Mouse (Mus musculus) forebrain, postnatal 0 days (tissue): ENCODE data around the gene Tmem59. TPM values are rescaled to one million over a fixed set of nuclear protein-coding genes. Genes with fewer than 3 reads are reported as not detected.

Source experiments
- ATAC-seq: fragments of 200-750 bp; cut with Nextera tagmentation; 2 replicates; pipeline ENCODE4 v1.8.0; 2017; ENCODE audit warnings: mild to moderate bottlenecking, moderate library complexity
- DNase-seq: peaks from one replicate; pipeline ENCODE4 v3.0.0-alpha.2; 2015
- H3K27ac ChIP-seq: fragments of 300-500 bp; sonication (generic); 2 replicates; pipeline ENCODE4 v1.5.1; 2014; ENCODE audit warnings: low read depth, mild to moderate bottlenecking, antibody characterized with exemption, low read length, moderate library complexity, mixed read lengths
- H3K27me3 ChIP-seq: fragments of 300-500 bp; sonication (generic); 2 replicates; pipeline ENCODE4 v1.6.1; 2014; ENCODE audit warnings: mild to moderate bottlenecking, low read length, mixed read lengths; ENCODE audit not compliant: insufficient read depth
- H3K36me3 ChIP-seq: fragments of 300-500 bp; sonication (generic); 2 replicates; pipeline ENCODE4 v1.6.1; 2014; ENCODE audit warnings: mild to moderate bottlenecking, moderate library complexity; ENCODE audit not compliant: insufficient read depth
- H3K4me1 ChIP-seq: fragments of 300-500 bp; sonication (generic); 2 replicates; pipeline ENCODE4 v1.6.1; 2014; ENCODE audit warnings: antibody characterized with exemption; ENCODE audit not compliant: insufficient read depth
- H3K4me2 ChIP-seq: fragments of 300-500 bp; sonication (generic); 2 replicates; pipeline ENCODE4 v1.6.1; 2014; ENCODE audit warnings: low read depth, mild to moderate bottlenecking, moderate library complexity
- H3K4me3 ChIP-seq: fragments of 300-500 bp; sonication (generic); 2 replicates; pipeline ENCODE4 v1.5.1; 2014; ENCODE audit warnings: low read depth, low read length, mixed read lengths
- H3K9ac ChIP-seq: fragments of 300-500 bp; sonication (generic); 2 replicates; pipeline ENCODE4 v1.6.1; 2014; ENCODE audit warnings: mild to moderate bottlenecking
- H3K9me3 ChIP-seq: fragments of 300-500 bp; sonication (generic); 2 replicates; pipeline ENCODE4 v1.6.1; 2016; ENCODE audit warnings: low read length
- CTCF ChIP-seq: sonication (generic); IDR thresholded peaks from 2 replicates; pipeline ENCODE4 v1.5.1; 2016; ENCODE audit warnings: antibody characterized with exemption, control low read depth, low read depth
- WGBS: fragments of 180-500 bp; shearing (Covaris S2); extraction: QIAGEN DNeasy Blood & Tissue Kit; methylation state at CpG from one replicate; pipeline ENCODE4 v1.1.7; 2014; 5-methylcytosine and 5-hydroxymethylcytosine counted together
- polyA plus RNA-seq: library from polyadenylated mRNA; unstranded; fragments of >200 nt; fragmentation: Nextera tagmentation; extraction: Ambion mirVana; gene quantifications from 2 replicates; pipeline ENCODE4 v1.2.1, GENCODE M21; 2015
- total RNA-seq: library from RNA; depleted of rRNA; stranded (reverse); fragments of >200 nt; gene quantifications from 2 replicates; pipeline ENCODE4 v1.2.3, GENCODE M21; 2014; rRNA removed

Tmem59 gene
- 126 and 134 TPM in 2 replicates for total RNA-seq
- polyA plus RNA-seq = 361 and 363 TPM in 2 replicates

- WGBS = under 1% methylated on average over 49 of the region's 49 CpGs
- Histone ChIP-seq H3K9ac (peak within 1 kb of the TSS; percentile 68), H3K27ac (peak within 1 kb of the TSS; percentile 93), H3K36me3 (peaks cover 5% of the 10 kb centered on the region), H3K27me3 (no peaks in the 10 kb centered on the region), H3K4me3 (peak within 1 kb of the TSS; percentile 97), H3K4me1 (peaks cover 12% of the 10 kb centered on the region), H3K4me2 (peak within 1 kb of the TSS; percentile 60), H3K9me3 (no peaks in the 10 kb centered on the region)
- no peak for TF ChIP-seq CTCF
- ATAC-seq (peak; percentile 96), DNase-seq (peak; percentile 95)
These were observed at the start of gene Tmem59 for GRCm38 (mm10) chr4:107178182-107178829. Gene Tmem59, plus strand, starts transcription at chr4:107178399.

GRCm38 (mm10) chr4:107129373-107129772 lies 48.8 kb upstream of the Tmem59 start:
- no peaks in the 10 kb centered on the region for H3K36me3 ChIP-seq
- H3K4me2 ChIP-seq = no peak overlapping the region
- H3K9ac ChIP-seq = no peak overlapping the region
- H3K9me3 ChIP-seq = no peaks in the 10 kb centered on the region
- 81% methylated on average over 8 of the region's 8 CpGs for WGBS
- no peak overlapping the region for H3K4me3 ChIP-seq
- no peak for DNase-seq
- H3K27me3 ChIP-seq = no peaks in the 10 kb centered on the region
- H3K27ac ChIP-seq = no peak overlapping the region
- H3K4me1 ChIP-seq = no peaks in the 10 kb centered on the region
- ATAC-seq = no peak
- no peak for TF ChIP-seq CTCF

GRCm38 (mm10) chr4:107130534-107130933 lies 47.7 kb upstream of the Tmem59 start:
- Histone ChIP-seq H3K27me3 (no peaks in the 10 kb centered on the region), H3K36me3 (no peaks in the 10 kb centered on the region), H3K4me3 (no peak overlapping the region), H3K9ac (no peak overlapping the region), H3K4me1 (no peaks in the 10 kb centered on the region), H3K4me2 (no peak overlapping the region), H3K27ac (no peak overlapping the region), H3K9me3 (no peaks in the 10 kb centered on the region)
- ATAC-seq (no peak), DNase-seq (no peak)
- TF ChIP-seq CTCF = no peak
- WGBS = 30% methylated on average over 9 of the region's 9 CpGs

GRCm38 (mm10) chr4:107134891-107135290 lies 43.3 kb upstream of the Tmem59 start:
- Histone ChIP-seq H3K9me3 (no peaks in the 10 kb centered on the region), H3K9ac (no peak overlapping the region), H3K4me2 (no peak overlapping the region), H3K36me3 (no peaks in the 10 kb centered on the region), H3K4me3 (no peak overlapping the region), H3K27me3 (no peaks in the 10 kb centered on the region), H3K27ac (no peak overlapping the region), H3K4me1 (0 out of 2 replicates have a peak, but pooled peaks cover 1% of the 10 kb centered on the region)
- no peak for DNase-seq
- no peak for ATAC-seq
- 96% methylated on average over 3 of the region's 3 CpGs for WGBS
- TF ChIP-seq CTCF = no peak

- H3K9me3 ChIP-seq = no peaks in the 10 kb centered on the region
- no peak overlapping the region for H3K4me2 ChIP-seq
- no peak overlapping the region for H3K27ac ChIP-seq
- 0 out of 2 replicates have a peak, but pooled peaks cover 3% of the 10 kb centered on the region for H3K4me1 ChIP-seq
- WGBS = 76% methylated on average over 5 of the region's 5 CpGs
- no peaks in the 10 kb centered on the region for H3K36me3 ChIP-seq
- H3K9ac ChIP-seq = no peak overlapping the region
- TF ChIP-seq CTCF = no peak
- no peak for ATAC-seq
- no peaks in the 10 kb centered on the region for H3K27me3 ChIP-seq
- DNase-seq = no peak
- no peak overlapping the region for H3K4me3 ChIP-seq
These were observed 42.5 kb upstream of the Tmem59 start for GRCm38 (mm10) chr4:107135663-107136062.

GRCm38 (mm10) chr4:107136531-107136930 lies 41.7 kb upstream of the Tmem59 start:
- TF ChIP-seq CTCF = no peak
- WGBS = 59% methylated on average over 3 of the region's 3 CpGs
- Histone ChIP-seq H3K27ac (no peak overlapping the region), H3K4me1 (0 out of 2 replicates have a peak, but pooled peaks cover 3% of the 10 kb centered on the region), H3K36me3 (no peaks in the 10 kb centered on the region), H3K4me2 (no peak overlapping the region), H3K9me3 (no peaks in the 10 kb centered on the region), H3K27me3 (no peaks in the 10 kb centered on the region), H3K4me3 (no peak overlapping the region), H3K9ac (no peak overlapping the region)
- DNase-seq = no peak
- ATAC-seq = no peak
